Mouse (Mus musculus) midbrain, embryonic 10.5 days (tissue): ENCODE data around the gene Srxn1. TPM values are rescaled to one million over a fixed set of nuclear protein-coding genes. Genes with fewer than 3 reads are reported as not detected.

Source experiments
- DNase-seq: peaks from one replicate; pipeline ENCODE4 v3.0.0-alpha.2; 2017; ENCODE audit warnings: low spot score
- H3K27ac ChIP-seq: fragments of 300-500 bp; sonication (generic); replicated peaks from 2 replicates; pipeline ENCODE4 v1.5.1; 2016; ENCODE audit warnings: mild to moderate bottlenecking
- H3K27me3 ChIP-seq: fragments of 300-500 bp; sonication (generic); 2 replicates; pipeline ENCODE4 v1.6.1; 2016; ENCODE audit warnings: low read depth, mild to moderate bottlenecking; ENCODE audit not compliant: poor library complexity, severe bottlenecking
- H3K36me3 ChIP-seq: fragments of 300-500 bp; sonication (generic); 2 replicates; pipeline ENCODE4 v1.6.1; 2016; ENCODE audit warnings: mild to moderate bottlenecking, moderate library complexity
- H3K4me1 ChIP-seq: fragments of 300-500 bp; sonication (generic); 2 replicates; pipeline ENCODE4 v1.6.1; 2016
- H3K4me3 ChIP-seq: fragments of 300-500 bp; sonication (generic); 2 replicates; pipeline ENCODE4 v1.5.1; 2016; ENCODE audit warnings: mild to moderate bottlenecking, moderate library complexity
- H3K9me3 ChIP-seq: fragments of 300-500 bp; sonication (generic); replicated peaks from 2 replicates; pipeline ENCODE4 v1.6.1; 2016; ENCODE audit warnings: mild to moderate bottlenecking
- WGBS: fragments of 180-500 bp; shearing (Covaris S2); methylation state at CpG from one replicate; pipeline ENCODE4 v1.1.7; 2016; 5-methylcytosine and 5-hydroxymethylcytosine counted together
- polyA plus RNA-seq: library from polyadenylated mRNA; unstranded; fragments of >200 nt; fragmentation: Nextera tagmentation; extraction: Ambion mirVana; gene quantifications from 2 replicates; pipeline ENCODE4 v1.2.1, GENCODE M21; 2016

The Srxn1 gene
- polyA plus RNA-seq, 1 experiment from 2014 or later: 14.8 TPM

GRCm38 (mm10) chr2:152081641-152082448 is 23.5 kb upstream of the Srxn1 start:
- Histone ChIP-seq H3K27ac (peak overlapping the region; percentile 91), H3K4me3 (peak overlapping the region; percentile 72), H3K36me3 (no peaks in the 10 kb centered on the region), H3K9me3 (no peaks in the 10 kb centered on the region), H3K4me1 (peaks cover 66% of the 10 kb centered on the region), H3K27me3 (peaks cover 84% of the 10 kb centered on the region)
- WGBS: under 1% methylated on average over 81 of the region's 81 CpGs
- DNase-seq: peak; percentile 84

DNA sequence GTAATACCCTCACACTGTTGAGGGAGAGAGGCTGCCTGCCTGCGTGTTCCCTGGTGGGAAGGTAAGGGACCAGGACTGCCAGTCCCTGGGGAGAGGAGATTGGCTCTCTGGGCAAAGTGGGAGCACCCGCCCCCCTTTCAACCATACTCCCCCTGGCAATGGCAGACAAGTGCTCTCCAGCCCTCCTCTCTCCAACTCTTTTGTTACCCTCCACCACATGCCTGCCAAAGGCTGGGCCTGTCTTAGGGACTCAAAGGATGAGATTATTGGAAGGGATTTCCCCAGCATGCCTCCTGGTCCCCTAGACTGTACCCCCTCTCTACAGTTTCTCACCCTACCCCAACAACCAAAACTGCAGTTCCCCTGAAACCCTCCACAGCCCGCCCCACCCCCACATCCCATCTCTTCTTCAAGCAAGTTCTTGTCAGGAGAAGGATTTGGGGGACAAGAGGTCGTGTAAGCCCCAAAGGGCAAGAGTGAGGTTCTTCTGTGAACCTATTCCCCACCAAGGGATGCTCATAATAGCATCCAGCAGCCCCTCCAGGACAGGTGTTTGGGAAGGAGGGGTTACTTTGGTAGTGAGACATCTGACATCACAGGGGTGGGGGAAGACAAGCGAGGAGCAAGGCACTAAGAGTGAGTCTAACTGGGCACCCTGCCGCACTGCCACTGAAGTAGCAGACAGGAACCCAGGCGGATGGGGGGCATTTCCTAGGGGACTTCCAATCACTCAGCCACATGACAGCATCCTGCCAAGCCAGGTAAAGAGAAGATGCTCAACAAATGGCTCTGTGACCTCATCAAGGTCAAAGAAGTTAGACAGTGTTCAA is 22.6 kb upstream of the Srxn1 start:
- Histone ChIP-seq H3K27ac (peak overlapping the region; percentile 91), H3K36me3 (no peaks in the 10 kb centered on the region), H3K4me3 (peak overlapping the region; percentile 72), H3K9me3 (no peaks in the 10 kb centered on the region), H3K27me3 (peaks cover 82% of the 10 kb centered on the region), H3K4me1 (peaks cover 71% of the 10 kb centered on the region)
- 24% methylated on average over 7 of the region's 7 CpGs for WGBS
- DNase-seq: no peak

GRCm38 (mm10) chr2:152083411-152083810 is 21.9 kb upstream of the Srxn1 start:
- H3K4me1 ChIP-seq: peaks cover 71% of the 10 kb centered on the region

DNA sequence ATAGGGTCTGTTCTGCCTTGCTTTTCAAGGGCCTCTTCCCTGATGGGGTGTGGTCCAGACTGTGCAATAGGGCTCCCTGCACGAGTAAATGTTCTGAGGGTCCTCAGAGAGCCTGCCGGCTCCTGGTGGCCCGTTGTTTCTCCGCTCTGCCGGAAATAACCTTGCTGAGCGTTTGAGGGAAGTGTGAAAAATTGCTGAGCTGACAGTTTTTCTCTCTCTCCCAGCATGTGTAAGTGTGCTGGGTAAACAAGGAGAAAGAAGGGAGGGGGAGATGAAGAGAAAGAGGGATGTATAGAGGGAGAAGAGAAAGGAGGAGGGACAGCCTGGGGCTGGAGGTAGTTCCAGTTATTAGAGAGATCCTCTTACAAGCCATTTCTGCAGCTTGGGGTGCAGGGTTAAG is 21.0 kb upstream of the Srxn1 start:
- Histone ChIP-seq H3K9me3 (no peaks in the 10 kb centered on the region), H3K4me1 (peaks cover 68% of the 10 kb centered on the region), H3K36me3 (no peaks in the 10 kb centered on the region), H3K4me3 (peak overlapping the region; percentile 72), H3K27me3 (peaks cover 76% of the 10 kb centered on the region), H3K27ac (no peak overlapping the region; the same call in 1 of the 2 replicates)
- WGBS: 78% methylated on average over 6 of the region's 6 CpGs
- no peak for DNase-seq

More at GRCm38 (mm10) chr2:152083411-152083810, 21.9 kb upstream of the Srxn1 start:
- no peak overlapping the region; the same call in 1 of the 2 replicates for H3K27ac ChIP-seq
- DNase-seq: no peak
- no peaks in the 10 kb centered on the region for H3K36me3 ChIP-seq
- peak overlapping the region; percentile 72 for H3K4me3 ChIP-seq
- 73% methylated on average over 4 of the region's 4 CpGs for WGBS
- H3K27me3 ChIP-seq: peaks cover 82% of the 10 kb centered on the region
- no peaks in the 10 kb centered on the region for H3K9me3 ChIP-seq

- Histone ChIP-seq H3K9me3 (no peaks in the 10 kb centered on the region), H3K4me3 (peak overlapping the region; percentile 72; the same call in 1 of the 2 replicates), H3K4me1 (peaks cover 61% of the 10 kb centered on the region), H3K27me3 (peaks cover 70% of the 10 kb centered on the region), H3K36me3 (no peaks in the 10 kb centered on the region), H3K27ac (no peak overlapping the region; the same call in 1 of the 2 replicates)
- WGBS: 74% methylated on average over 6 of the region's 6 CpGs
- no peak for DNase-seq
Measured at GRCm38 (mm10) chr2:152085414-152085813, 19.9 kb upstream of the Srxn1 start.

DNA sequence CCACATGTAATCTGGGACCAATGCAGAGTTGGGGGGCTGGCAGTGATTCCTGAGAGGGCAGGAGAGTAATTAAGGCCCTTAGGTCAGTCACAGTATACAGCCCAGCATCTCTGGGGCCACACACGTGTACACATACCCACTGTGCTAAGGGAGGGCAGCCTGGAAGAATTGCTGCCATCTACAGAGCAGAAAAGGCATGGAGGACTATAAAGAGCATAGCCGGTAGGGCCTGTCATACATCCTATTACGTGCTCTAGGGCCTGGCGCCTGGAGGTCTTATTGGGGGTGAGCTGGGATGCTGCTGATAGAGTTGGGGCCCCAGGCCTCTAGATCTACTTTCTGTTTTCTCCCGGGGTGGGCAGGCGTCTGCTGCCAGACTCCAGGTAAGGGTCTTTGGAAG is 18.9 kb upstream of the Srxn1 start:
- WGBS: 83% methylated on average over 6 of the region's 6 CpGs
- Histone ChIP-seq H3K27me3 (peaks cover 70% of the 10 kb centered on the region), H3K36me3 (no peaks in the 10 kb centered on the region), H3K27ac (no peak overlapping the region), H3K9me3 (no peaks in the 10 kb centered on the region), H3K4me1 (peaks cover 61% of the 10 kb centered on the region), H3K4me3 (no peak overlapping the region)
- no peak for DNase-seq

GRCm38 (mm10) chr2:152087111-152087510 is 18.2 kb upstream of the Srxn1 start:
- WGBS: 81% methylated on average over 5 of the region's 5 CpGs
- H3K4me1 ChIP-seq: peaks cover 58% of the 10 kb centered on the region
- peaks cover 72% of the 10 kb centered on the region for H3K27me3 ChIP-seq

GRCm38 (mm10) chr2:152089078-152089477 is 16.2 kb upstream of the Srxn1 start:
- DNase-seq: peak; percentile 49
- Histone ChIP-seq H3K4me3 (no peak overlapping the region), H3K4me1 (peaks cover 58% of the 10 kb centered on the region), H3K36me3 (peaks cover 5% of the 10 kb centered on the region; the same call in 1 of the 2 replicates), H3K27ac (no peak overlapping the region), H3K9me3 (no peaks in the 10 kb centered on the region), H3K27me3 (peaks cover 72% of the 10 kb centered on the region)
- 17% methylated on average over 4 of the region's 4 CpGs for WGBS

More at GRCm38 (mm10) chr2:152087111-152087510, 18.2 kb upstream of the Srxn1 start:
- Histone ChIP-seq H3K4me3 (no peak overlapping the region), H3K36me3 (no peaks in the 10 kb centered on the region), H3K27ac (no peak overlapping the region), H3K9me3 (no peaks in the 10 kb centered on the region)
- no peak for DNase-seq

- no peak overlapping the region for H3K4me3 ChIP-seq
- 87% methylated on average over 5 of the region's 5 CpGs for WGBS
- H3K9me3 ChIP-seq: no peaks in the 10 kb centered on the region
- H3K27ac ChIP-seq: no peak overlapping the region
- peaks cover 5% of the 10 kb centered on the region; the same call in 1 of the 2 replicates for H3K36me3 ChIP-seq
- H3K4me1 ChIP-seq: peaks cover 57% of the 10 kb centered on the region
- peaks cover 72% of the 10 kb centered on the region for H3K27me3 ChIP-seq
- no peak for DNase-seq
Measured at GRCm38 (mm10) chr2:152089581-152089980, 15.7 kb upstream of the Srxn1 start.

DNA sequence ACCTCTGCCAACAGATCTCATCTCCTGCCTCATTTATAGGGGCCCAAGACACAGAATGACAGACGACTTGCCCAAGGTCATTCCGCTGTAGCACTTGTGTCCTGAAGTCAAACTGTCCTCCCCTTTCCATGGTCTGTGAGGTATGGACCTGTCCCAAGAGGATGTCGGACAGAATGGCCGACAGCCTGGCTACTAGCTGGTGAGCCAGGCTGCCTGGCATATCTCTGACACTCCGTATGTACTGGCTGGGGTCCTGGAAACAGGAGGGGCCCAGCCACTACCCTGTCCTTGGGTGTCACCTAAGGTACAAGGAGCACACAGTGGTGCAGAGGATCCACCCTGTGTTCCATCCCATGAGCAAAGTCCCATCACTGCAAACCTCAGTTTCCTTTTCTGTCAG is 14.8 kb upstream of the Srxn1 start:
- peaks cover 74% of the 10 kb centered on the region for H3K27me3 ChIP-seq
- H3K9me3 ChIP-seq: no peaks in the 10 kb centered on the region
- H3K4me3 ChIP-seq: no peak overlapping the region
- H3K36me3 ChIP-seq: peaks cover 5% of the 10 kb centered on the region; the same call in 1 of the 2 replicates
- no peak for DNase-seq
- H3K27ac ChIP-seq: no peak overlapping the region
- H3K4me1 ChIP-seq: peaks cover 62% of the 10 kb centered on the region
- 91% methylated on average over 5 of the region's 5 CpGs for WGBS

DNA sequence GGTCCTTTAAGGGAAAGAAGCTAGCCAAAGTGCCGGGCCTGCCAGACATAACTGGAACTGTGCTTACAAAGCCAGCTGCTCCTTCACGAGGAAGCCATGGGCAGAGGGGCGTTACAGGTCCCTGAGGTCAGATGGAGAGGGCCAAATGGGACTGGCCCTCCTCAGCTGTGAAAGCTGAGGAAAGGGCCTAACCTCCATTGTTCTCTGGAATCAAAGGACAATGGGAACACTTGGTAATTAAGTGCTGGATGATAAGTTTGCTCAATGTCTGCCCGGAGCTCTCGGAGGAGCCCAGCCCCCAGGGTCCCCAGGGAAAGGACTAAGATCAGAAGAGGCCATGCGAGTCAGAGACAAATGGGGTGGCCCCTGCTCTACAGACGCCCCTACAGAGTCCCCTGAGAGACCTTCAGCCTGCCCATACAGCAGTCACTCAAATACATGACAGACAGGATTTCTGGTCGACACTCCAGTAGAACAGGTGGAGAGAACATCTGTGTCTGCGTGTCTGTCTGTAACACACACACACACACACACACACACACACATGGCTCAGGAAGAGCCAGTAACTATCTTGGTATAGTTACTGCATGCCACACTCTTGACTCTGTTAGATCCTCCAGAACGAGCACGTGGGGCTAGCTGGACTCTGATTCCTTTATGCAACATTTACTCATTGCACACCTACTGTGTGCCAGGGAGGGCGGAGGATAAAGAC is 13.8 kb upstream of the Srxn1 start:
- peak; percentile 25 for DNase-seq
- Histone ChIP-seq H3K4me3 (no peak overlapping the region), H3K36me3 (peaks cover 5% of the 10 kb centered on the region; the same call in 1 of the 2 replicates), H3K4me1 (peaks cover 59% of the 10 kb centered on the region), H3K9me3 (no peaks in the 10 kb centered on the region), H3K27me3 (peaks cover 82% of the 10 kb centered on the region), H3K27ac (0 out of 2 replicates have a peak overlapping the region, but pooled peaks have one; percentile 9)
- WGBS: 31% methylated on average over 12 of the region's 12 CpGs

DNA sequence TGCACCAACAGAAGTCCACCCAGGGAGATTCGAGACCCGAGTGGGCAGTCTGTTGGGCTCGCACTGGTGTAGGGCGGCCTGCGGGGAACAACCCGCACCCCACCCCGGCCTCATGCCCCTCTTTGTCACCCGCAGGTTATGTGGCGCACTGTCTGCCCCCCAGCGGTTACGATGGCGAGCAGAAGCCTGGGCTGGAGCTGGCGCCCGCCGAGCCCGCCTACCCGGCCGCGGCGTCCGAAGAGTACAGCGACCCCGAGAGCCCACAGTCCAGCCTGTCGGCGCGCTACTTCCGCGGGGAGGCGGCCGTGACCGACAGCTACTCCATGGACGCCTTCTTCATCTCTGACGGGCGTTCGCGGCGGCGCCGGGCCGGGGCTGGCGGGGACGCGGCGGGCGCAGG is 12.4 kb upstream of the Srxn1 start:
- Histone ChIP-seq H3K27me3 (peaks cover 88% of the 10 kb centered on the region), H3K9me3 (no peaks in the 10 kb centered on the region), H3K36me3 (peaks cover 5% of the 10 kb centered on the region; the same call in 1 of the 2 replicates), H3K4me1 (peaks cover 48% of the 10 kb centered on the region), H3K4me3 (peak overlapping the region; percentile 47), H3K27ac (no peak overlapping the region)
- DNase-seq: peak; percentile 54
- 10% methylated on average over 45 of the region's 45 CpGs for WGBS
